Mouse (Mus musculus) R1 (cell line): Measurements from ENCODE around the gene Runx3.

ENCODE experiments used
- DNase-seq: peaks from one replicate; pipeline ENCODE4 v3.0.0-alpha.2; 2018; ENCODE audit warnings: low read depth, low spot score

The Runx3 gene

GRCm38 (mm10) chr4:135220641-135221040 is 100.2 kb downstream of the Runx3 start:
- DNase-seq: no peak

GRCm38 (mm10) chr4:135221632-135222407 is 101.4 kb downstream of the Runx3 start:
- DNase-seq: no peak

DNA sequence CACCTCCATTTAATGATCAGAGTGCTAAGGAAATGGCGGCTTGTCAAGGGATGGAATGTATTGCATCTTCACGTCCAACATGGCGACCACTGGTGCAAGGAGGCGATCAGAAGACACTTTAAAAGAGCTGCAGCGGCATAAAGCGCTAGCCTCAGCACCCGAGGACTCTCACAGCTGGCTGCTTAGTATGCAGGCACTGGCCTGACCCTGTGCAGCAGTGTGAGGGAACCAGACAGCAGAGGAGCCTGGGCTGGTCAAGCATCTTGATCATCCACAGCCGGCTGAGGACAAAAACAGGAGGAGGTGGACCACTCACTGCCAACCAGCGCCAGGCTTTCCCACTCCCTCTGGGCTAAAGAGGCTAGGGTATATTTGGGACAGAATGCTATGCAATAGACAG is 103.4 kb downstream of the Runx3 start:
- DNase-seq: no peak

GRCm38 (mm10) chr4:135226008-135226667 is 105.7 kb downstream of the Runx3 start:
- DNase-seq: no peak
